Mouse (Mus musculus): ENCODE measurements around the gene Dmrt3.
A peak's percentile ranks its signal among the peaks of the same experiment; 100 is the strongest.

The Dmrt3 gene

DNA sequence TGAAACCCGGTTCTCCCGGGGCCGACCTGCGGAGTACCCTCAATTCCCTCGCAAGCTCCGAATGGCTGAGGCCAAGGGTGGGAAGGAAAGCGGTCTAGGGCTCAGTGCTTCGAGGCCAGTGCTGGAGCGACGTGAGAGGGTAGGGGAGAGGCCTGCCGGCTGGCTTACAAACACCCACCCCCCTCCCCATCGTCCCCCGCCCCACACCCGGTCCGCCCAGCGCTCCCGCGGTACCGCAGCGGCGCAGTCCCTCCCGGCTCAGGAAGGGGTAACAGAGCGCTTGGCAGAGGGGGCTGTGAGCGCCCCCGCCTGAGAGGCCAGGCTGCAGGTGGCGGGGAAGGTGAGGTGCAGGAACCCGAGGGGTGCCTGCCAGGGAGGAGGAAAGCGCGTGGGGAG is at the start of gene Dmrt3:
Gene Dmrt3, plus strand, starts transcription at position 287 of the 396 bp plus-strand sequence.
- DNase-seq, result peak; percentile 22 to 48

GRCm38 (mm10) chr19:25564430-25564829 is 45.7 kb upstream of the Dmrt3 start:
- no peak for DNase-seq

DNA sequence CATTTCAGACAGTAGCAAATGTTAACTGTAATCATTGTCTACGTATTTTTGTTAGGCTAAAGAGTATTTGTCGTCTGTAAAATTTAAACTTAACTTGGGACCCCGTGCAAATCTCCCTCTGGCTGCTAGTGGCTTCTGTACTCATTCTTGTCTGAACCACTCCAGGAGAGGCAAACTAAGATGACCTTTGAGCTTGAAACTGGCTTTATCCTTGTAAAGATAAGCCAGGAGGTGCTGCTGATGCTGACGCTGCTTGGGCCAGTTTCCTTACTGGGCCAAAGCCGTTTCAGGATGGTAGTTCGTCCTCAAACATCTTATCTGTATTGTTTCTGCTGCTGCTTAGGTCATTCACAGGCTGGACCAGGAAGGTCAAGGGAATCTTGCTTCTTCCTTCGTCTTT is 40.3 kb upstream of the Dmrt3 start:
- DNase-seq, result no peak

GRCm38 (mm10) chr19:25574431-25574830 is 35.7 kb upstream of the Dmrt3 start:
- no peak for DNase-seq

DNA sequence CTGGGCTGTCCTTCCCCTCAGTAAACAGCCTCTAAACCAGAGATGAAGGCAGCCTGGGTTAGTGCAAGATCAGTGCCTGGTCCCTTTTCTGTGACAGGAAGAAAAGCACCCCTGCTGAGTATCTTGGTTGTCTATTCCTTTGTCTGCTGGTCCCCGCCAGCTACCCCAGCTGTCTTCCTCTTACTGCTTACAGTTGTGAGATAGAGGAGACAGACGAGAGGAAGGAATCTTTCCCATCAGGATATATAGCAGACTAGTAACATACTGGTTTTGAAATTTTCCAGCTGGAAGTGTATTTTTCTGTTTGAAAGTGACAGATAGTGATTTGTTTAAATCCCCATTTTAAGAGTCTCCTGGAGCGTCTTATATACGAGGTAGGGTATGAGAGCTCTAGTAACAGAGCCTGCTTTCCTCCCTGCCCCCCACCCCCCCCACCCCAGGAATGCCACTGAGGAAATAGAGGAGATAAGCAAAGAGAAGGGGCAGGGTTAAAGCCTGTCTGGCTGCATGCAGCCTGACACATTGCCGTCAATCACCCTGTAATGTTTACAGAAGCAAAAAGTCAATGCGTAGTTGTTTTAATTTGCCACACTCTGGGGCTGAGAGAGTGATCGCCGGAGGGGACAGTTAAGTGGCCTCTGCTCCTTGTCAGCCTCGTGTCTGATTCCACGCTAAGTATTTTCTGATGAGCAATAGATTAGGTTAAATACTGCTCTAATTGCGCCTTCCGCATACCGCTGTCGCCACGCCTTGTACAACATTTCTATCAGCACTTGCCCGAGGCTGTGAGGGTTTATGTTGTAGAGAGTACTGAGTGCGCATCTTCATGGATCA is 34.9 kb upstream of the Dmrt3 start:
- no peak for DNase-seq

GRCm38 (mm10) chr19:25578358-25578757 is 31.7 kb upstream of the Dmrt3 start:
- DNase-seq, result no peak

GRCm38 (mm10) chr19:25579440-25579839 is 30.7 kb upstream of the Dmrt3 start:
- DNase-seq, result no peak

GRCm38 (mm10) chr19:25597717-25598232 is 12.3 kb upstream of the Dmrt3 start:
- DNase-seq, result no peak

DNA sequence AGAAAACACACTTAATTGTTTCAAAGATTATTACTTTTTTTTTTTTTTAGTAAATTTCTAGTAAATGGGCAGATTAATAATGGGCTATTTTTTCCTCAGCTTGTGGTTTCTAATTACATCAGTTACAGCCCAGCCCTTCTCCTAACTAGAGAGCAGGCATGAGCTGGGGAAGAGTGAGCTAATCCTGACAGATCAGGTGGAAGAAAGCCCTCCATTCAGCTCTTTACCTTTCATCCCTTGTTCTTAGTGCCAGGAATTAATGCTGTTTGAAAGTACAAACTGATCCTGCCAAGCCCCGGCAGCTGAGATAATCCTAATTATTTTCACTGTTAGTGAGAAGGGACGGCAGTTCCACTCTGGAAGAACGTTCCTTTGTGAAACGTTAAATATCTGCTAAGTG is 11.5 kb upstream of the Dmrt3 start:
- DNase-seq, result no peak

- DNase-seq, result no peak
Measured at GRCm38 (mm10) chr19:25601966-25602365, 8.1 kb upstream of the Dmrt3 start.

GRCm38 (mm10) chr19:25607461-25608205 is 2.5 kb upstream of the Dmrt3 start:
- no peak for DNase-seq

GRCm38 (mm10) chr19:25608206-25608580 is 1.9 kb upstream of the Dmrt3 start:
- DNase-seq, result no peak

- peak; percentile 34 to 50 for DNase-seq
Measured at GRCm38 (mm10) chr19:25608961-25609850, 895 bp upstream of the Dmrt3 start.

- peak; percentile 32 to 52 for DNase-seq
Measured at GRCm38 (mm10) chr19:25610411-25611111, 460 bp downstream of the Dmrt3 start.

GRCm38 (mm10) chr19:25611116-25611515 is 1.0 kb downstream of the Dmrt3 start:
- peak in 1 of 2 experiments; percentile 15 for DNase-seq

- no peak for DNase-seq
Measured at GRCm38 (mm10) chr19:25611876-25612805, 2.0 kb downstream of the Dmrt3 start.

GRCm38 (mm10) chr19:25612806-25613295 is 2.8 kb downstream of the Dmrt3 start:
- no peak for DNase-seq

GRCm38 (mm10) chr19:25613476-25614300 is 3.6 kb downstream of the Dmrt3 start:
- peak in 1 of 2 experiments; percentile 16 for DNase-seq

- no peak for DNase-seq
Measured at GRCm38 (mm10) chr19:25615889-25616288, 5.8 kb downstream of the Dmrt3 start.
